Mouse (Mus musculus): ENCODE results near the gene Plscr5. TPM values are rescaled to one million over a fixed set of nuclear protein-coding genes. Genes with fewer than 3 reads are reported as not detected.

Gene Plscr5
- polyA plus RNA-seq, 1 experiment: not detected

GRCm38 (mm10) chr9:92217896-92218295 is 25.2 kb downstream of the Plscr5 start:
- TF ChIP-seq CTCF (IDR thresholded peaks at IDR 0.05; ENCODE audit: control insufficient read depth, insufficient read depth, insufficient read length): no peak
- no peak for TF ChIP-seq USF1 (IDR thresholded peaks at IDR 0.05; ENCODE audit: low read depth)
- TF ChIP-seq FOSL1 (IDR thresholded peaks at IDR 0.05; ENCODE audit: insufficient read depth, low read length, poor library complexity, severe bottlenecking): no peak
- TF ChIP-seq MYOG (IDR thresholded peaks at IDR 0.05; ENCODE audit: control insufficient read depth, extremely low read depth, insufficient read length): no peak
- no peak for TF ChIP-seq MYOD1 (IDR thresholded peaks at IDR 0.05; ENCODE audit: control insufficient read depth, insufficient read length, low read depth)
- no peak for TF ChIP-seq CEBPB (IDR thresholded peaks at IDR 0.05; ENCODE audit: low read depth)
- no peak for TF ChIP-seq MAX (IDR thresholded peaks at IDR 0.05)
- Histone ChIP-seq H3K4me3 (ENCODE audit: insufficient read depth, poor library complexity, severe bottlenecking) (no peak overlapping the region), H3K79me3 (ENCODE audit: low read depth) (no peaks in the 10 kb centered on the region), H3K27me3 (ENCODE audit: control insufficient read depth, insufficient read depth, insufficient read length) (no peaks in the 10 kb centered on the region), H3ac (ENCODE audit: control insufficient read depth, insufficient read length, low read depth) (no peak overlapping the region), H3K79me2 (ENCODE audit: control insufficient read depth, insufficient read depth) (no peaks in the 10 kb centered on the region), H3K36me3 (ENCODE audit: control insufficient read depth, insufficient read depth) (no peaks in the 10 kb centered on the region)

GRCm38 (mm10) chr9:92220151-92220550 is 27.4 kb downstream of the Plscr5 start:
- TF ChIP-seq MAX (IDR thresholded peaks at IDR 0.05): no peak
- TF ChIP-seq CEBPB (IDR thresholded peaks at IDR 0.05; ENCODE audit: low read depth): no peak
- TF ChIP-seq MYOG (IDR thresholded peaks at IDR 0.05; ENCODE audit: control insufficient read depth, extremely low read depth, insufficient read length): no peak
- TF ChIP-seq USF1 (IDR thresholded peaks at IDR 0.05; ENCODE audit: low read depth): no peak
- no peak for TF ChIP-seq CTCF (IDR thresholded peaks at IDR 0.05; ENCODE audit: control insufficient read depth, insufficient read depth, insufficient read length)
- TF ChIP-seq MYOD1 (IDR thresholded peaks at IDR 0.05; ENCODE audit: control insufficient read depth, insufficient read length, low read depth): no peak
- TF ChIP-seq FOSL1 (IDR thresholded peaks at IDR 0.05; ENCODE audit: insufficient read depth, low read length, poor library complexity, severe bottlenecking): no peak
- H3K79me2 ChIP-seq (ENCODE audit: control insufficient read depth, insufficient read depth): no peaks in the 10 kb centered on the region
- H3K36me3 ChIP-seq (ENCODE audit: control insufficient read depth, insufficient read depth): no peaks in the 10 kb centered on the region
- no peak overlapping the region for H3ac ChIP-seq (ENCODE audit: control insufficient read depth, insufficient read length, low read depth)
- no peak overlapping the region for H3K4me3 ChIP-seq (ENCODE audit: insufficient read depth, poor library complexity, severe bottlenecking)
- no peaks in the 10 kb centered on the region for H3K79me3 ChIP-seq (ENCODE audit: low read depth)
- H3K27me3 ChIP-seq (ENCODE audit: control insufficient read depth, insufficient read depth, insufficient read length): no peaks in the 10 kb centered on the region

- Histone ChIP-seq H3K36me3 (ENCODE audit: control insufficient read depth, insufficient read depth) (no peaks in the 10 kb centered on the region), H3K27me3 (ENCODE audit: control insufficient read depth, insufficient read depth, insufficient read length) (no peaks in the 10 kb centered on the region), H3ac (ENCODE audit: control insufficient read depth, insufficient read length, low read depth) (no peak overlapping the region), H3K79me2 (ENCODE audit: control insufficient read depth, insufficient read depth) (no peaks in the 10 kb centered on the region), H3K79me3 (ENCODE audit: low read depth) (no peaks in the 10 kb centered on the region), H3K4me3 (ENCODE audit: insufficient read depth, poor library complexity, severe bottlenecking) (no peak overlapping the region)
- TF ChIP-seq USF1 (IDR thresholded peaks at IDR 0.05; ENCODE audit: low read depth) (no peak), FOSL1 (IDR thresholded peaks at IDR 0.05; ENCODE audit: insufficient read depth, low read length, poor library complexity, severe bottlenecking) (no peak), MYOG (IDR thresholded peaks at IDR 0.05; ENCODE audit: control insufficient read depth, extremely low read depth, insufficient read length) (no peak), MAX (IDR thresholded peaks at IDR 0.05) (no peak), CTCF (IDR thresholded peaks at IDR 0.05; ENCODE audit: control insufficient read depth, insufficient read depth, insufficient read length) (no peak), MYOD1 (IDR thresholded peaks at IDR 0.05; ENCODE audit: control insufficient read depth, insufficient read length, low read depth) (no peak), CEBPB (IDR thresholded peaks at IDR 0.05; ENCODE audit: low read depth) (no peak)
These were observed 28.7 kb downstream of the Plscr5 start for GRCm38 (mm10) chr9:92221480-92221879.

- Histone ChIP-seq H3K4me3 (ENCODE audit: insufficient read depth, poor library complexity, severe bottlenecking) (no peak overlapping the region), H3ac (ENCODE audit: control insufficient read depth, insufficient read length, low read depth) (no peak overlapping the region), H3K79me2 (ENCODE audit: control insufficient read depth, insufficient read depth) (no peaks in the 10 kb centered on the region), H3K79me3 (ENCODE audit: low read depth) (no peaks in the 10 kb centered on the region), H3K27me3 (ENCODE audit: control insufficient read depth, insufficient read depth, insufficient read length) (no peaks in the 10 kb centered on the region), H3K36me3 (ENCODE audit: control insufficient read depth, insufficient read depth) (no peaks in the 10 kb centered on the region)
- TF ChIP-seq USF1 (IDR thresholded peaks at IDR 0.05; ENCODE audit: low read depth): no peak
- no peak for TF ChIP-seq MYOD1 (IDR thresholded peaks at IDR 0.05; ENCODE audit: control insufficient read depth, insufficient read length, low read depth)
- TF ChIP-seq CEBPB (IDR thresholded peaks at IDR 0.05; ENCODE audit: low read depth): no peak
- no peak for TF ChIP-seq CTCF (IDR thresholded peaks at IDR 0.05; ENCODE audit: control insufficient read depth, insufficient read depth, insufficient read length)
- TF ChIP-seq FOSL1 (IDR thresholded peaks at IDR 0.05; ENCODE audit: insufficient read depth, low read length, poor library complexity, severe bottlenecking): no peak
- TF ChIP-seq MAX (IDR thresholded peaks at IDR 0.05): no peak
- no peak for TF ChIP-seq MYOG (IDR thresholded peaks at IDR 0.05; ENCODE audit: control insufficient read depth, extremely low read depth, insufficient read length)
These were observed 32.0 kb downstream of the Plscr5 start for GRCm38 (mm10) chr9:92224598-92225231.

GRCm38 (mm10) chr9:92226127-92226655 is 33.5 kb downstream of the Plscr5 start:
- Histone ChIP-seq H3K36me3 (ENCODE audit: control insufficient read depth, insufficient read depth) (no peaks in the 10 kb centered on the region), H3K27me3 (ENCODE audit: control insufficient read depth, insufficient read depth, insufficient read length) (no peaks in the 10 kb centered on the region), H3K79me2 (ENCODE audit: control insufficient read depth, insufficient read depth) (no peaks in the 10 kb centered on the region), H3K79me3 (ENCODE audit: low read depth) (no peaks in the 10 kb centered on the region), H3K4me3 (ENCODE audit: insufficient read depth, poor library complexity, severe bottlenecking) (no peak overlapping the region), H3ac (ENCODE audit: control insufficient read depth, insufficient read length, low read depth) (no peak overlapping the region)
- TF ChIP-seq FOSL1 (IDR thresholded peaks at IDR 0.05; ENCODE audit: insufficient read depth, low read length, poor library complexity, severe bottlenecking) (no peak), CTCF (IDR thresholded peaks at IDR 0.05; ENCODE audit: control insufficient read depth, insufficient read depth, insufficient read length) (no peak), MYOG (IDR thresholded peaks at IDR 0.05; ENCODE audit: control insufficient read depth, extremely low read depth, insufficient read length) (no peak), MAX (IDR thresholded peaks at IDR 0.05) (no peak), USF1 (IDR thresholded peaks at IDR 0.05; ENCODE audit: low read depth) (no peak), CEBPB (IDR thresholded peaks at IDR 0.05; ENCODE audit: low read depth) (no peak), MYOD1 (IDR thresholded peaks at IDR 0.05; ENCODE audit: control insufficient read depth, insufficient read length, low read depth) (no peak)

All from C2C12 (cell line).